Mouse (Mus musculus): ENCODE results near the gene Man1b1.

The Man1b1 gene

DNA sequence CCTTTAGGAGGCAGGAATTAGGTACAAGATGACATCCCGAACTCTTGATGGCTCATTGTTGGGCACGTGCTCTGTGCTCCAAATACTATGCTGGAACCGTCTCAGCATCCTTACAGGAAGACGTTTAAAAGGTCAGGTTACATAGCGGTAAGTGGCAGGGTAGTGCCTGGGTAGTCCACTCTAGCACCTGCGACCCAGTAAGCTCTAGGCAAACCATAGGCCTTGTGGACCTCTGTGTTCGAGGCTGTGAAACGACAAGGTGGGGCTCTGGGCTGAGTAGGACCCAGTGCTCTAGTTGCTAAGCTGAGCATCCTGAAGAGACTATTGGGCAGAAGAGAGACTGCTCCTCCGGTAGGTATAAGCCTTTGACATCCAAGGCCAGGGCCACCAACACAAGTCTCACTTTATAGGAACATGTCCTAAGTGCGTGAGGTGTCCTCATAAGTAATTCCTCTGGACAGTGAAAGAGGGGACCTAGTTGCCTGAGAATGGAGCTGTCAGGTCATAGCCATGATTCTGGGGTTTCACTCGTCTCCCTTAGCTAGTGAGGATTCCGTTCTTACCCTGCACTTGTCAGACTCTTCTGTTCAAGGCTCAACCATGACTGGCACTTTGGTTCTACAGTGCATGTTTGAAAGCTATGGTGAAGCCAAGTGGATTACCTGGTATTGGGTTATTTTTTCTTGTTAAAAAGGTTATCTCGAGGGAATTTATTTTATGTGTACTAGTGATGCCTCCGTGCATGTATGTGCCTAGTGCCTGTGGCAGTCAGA is 26.4 kb upstream of the Man1b1 start:
- DNase-seq (ENCODE audit: low spot score in 2 of 2) = no peak

DNA sequence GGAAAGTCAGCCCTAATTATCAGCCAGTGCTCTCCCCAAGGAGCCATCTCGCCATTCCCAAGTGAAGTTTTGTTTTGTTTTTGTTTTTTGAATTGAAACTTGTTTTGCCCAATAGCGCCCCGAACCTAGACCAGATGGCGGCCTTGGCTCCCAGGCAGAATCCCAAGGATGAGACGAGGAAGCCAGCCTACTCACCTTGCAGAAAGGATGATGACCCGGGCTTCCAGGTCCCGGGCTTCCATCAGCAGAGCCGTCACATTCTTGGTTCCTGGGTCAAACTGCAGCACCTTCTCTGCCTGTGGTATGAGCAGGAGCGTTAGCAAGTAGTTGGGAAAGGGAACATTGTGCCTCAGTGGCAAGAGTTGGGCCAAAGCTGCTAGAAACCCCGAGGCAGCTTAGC is 22.0 kb upstream of the Man1b1 start:
- DNase-seq (ENCODE audit: low spot score in 2 of 2) = no peak

DNA sequence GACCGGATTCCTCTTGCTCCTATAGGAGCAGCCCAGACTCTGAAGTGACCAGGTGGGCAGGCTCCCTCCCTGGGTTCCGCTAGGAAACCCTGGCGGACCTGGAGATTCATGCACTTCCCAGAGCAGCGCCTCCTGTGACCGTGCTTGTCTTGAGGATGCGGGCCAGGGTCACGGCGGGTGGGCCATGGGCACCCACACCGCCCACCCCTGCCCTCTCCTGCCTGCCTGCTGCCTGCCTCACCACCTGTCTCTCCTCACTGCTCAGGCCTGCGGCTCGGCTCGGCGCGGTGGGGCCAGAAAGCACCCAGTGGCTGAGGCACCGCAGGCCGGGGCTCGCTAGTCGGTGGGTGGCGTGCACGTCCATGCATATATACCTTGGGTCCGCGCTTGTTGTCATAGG is 21.2 kb upstream of the Man1b1 start:
- DNase-seq (ENCODE audit: low spot score in 2 of 2) = no peak

DNA sequence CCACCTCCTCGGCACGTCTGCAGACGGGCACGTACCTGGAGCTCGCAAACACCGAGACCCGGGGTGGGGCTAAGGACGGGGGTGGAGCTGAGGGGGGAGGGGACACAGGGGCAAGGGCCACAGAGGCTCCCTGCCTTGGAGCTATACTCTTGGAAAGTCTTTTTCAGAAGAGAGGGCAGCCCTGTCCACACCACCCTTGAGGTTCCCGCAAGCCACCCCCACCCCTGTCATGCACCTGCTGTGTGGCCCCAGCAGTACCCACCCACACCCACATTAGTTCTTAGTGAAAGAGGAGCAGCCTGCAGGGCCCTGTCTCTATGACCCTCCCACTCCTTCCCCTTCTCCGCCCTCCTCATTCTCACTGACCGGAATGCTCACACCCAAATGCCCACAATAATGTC is 20.6 kb upstream of the Man1b1 start:
- no peak for DNase-seq (ENCODE audit: low spot score in 2 of 2)

DNA sequence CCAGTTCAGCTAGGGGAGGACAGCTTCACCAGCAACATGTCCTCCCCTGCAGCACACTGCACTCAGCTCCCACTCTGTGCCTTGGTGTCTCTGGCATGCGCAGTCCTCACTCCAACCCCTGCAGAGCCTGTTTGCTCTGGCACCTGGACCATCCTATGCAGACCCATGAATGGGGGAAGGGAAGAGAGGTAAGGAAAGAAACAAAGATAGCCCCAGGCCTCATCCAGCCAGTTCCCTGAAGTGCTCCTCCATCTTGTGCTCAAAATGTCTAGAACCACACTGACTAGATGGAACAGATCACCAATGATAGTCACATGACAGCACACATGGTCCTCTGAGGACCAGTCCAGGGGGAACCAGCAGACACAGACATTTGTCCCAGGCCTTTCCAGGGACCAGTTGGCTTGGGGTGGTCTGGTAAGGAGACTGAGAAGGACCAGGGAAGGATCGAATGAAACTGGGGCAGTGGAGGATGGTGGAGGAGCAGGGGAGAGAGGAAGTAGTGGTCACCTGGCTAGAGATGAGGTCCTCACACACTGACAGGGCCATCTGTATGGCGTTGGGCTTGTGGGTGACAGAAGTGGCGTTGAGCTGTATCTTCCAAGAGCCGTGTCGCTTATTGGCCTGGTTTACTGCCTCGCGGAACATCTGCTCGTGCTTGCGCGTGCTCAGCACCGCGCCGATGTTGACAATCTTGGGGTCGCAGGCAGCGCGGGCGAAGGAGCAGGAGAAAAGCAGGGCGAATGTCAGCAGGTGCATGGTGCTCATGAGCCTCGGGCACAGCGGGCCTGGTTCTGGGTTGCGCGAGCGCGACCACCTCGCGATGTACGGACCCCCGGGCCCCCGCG is 13.8 kb upstream of the Man1b1 start:
- DNase-seq (ENCODE audit: low spot score in 2 of 2) = no peak

DNA sequence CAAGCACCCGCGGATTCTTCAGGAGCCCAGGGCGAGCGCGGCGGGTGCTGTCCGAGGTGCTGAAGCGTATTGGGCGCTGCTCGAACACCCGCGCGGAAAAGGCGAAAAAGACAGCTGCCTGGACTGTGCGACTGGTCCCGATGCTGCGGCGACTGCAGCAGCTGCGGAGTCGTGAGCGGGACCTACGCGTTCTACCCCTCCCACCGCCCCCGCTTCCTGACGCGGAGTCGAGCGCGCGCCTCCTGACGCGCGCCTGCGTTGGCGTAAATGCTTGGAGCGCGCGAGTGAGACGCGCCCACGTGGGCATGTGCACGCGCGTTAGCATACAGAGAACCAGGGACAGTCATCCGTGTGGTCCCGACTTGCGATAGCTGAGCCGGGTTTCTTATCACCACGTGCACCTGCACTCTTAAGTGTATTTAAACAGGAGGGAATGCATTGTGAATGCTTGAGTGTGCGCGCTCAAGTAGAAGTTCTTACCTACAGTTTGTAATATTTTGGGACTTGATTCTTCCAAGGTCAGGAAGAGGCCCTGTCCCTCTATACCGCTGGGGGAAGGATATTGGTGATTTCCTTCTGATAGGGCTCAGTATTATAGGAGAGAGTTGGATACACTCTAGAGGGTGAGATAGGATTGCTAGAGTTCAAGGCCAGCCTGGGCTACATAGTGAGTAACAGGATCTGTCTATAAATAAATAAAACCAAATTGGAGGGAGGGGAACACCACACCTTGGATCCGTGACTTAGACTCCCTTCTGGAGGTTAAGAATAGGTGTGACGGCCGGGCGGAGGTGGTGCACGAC is 13.0 kb upstream of the Man1b1 start, which contains the start of gene Grin1:
TSS of gene Grin1 (minus strand) at position 217 of the 803 bp plus-strand sequence.
- peak in 1 of 2 experiments; percentile 54 for DNase-seq (ENCODE audit: low spot score in 2 of 2)

DNA sequence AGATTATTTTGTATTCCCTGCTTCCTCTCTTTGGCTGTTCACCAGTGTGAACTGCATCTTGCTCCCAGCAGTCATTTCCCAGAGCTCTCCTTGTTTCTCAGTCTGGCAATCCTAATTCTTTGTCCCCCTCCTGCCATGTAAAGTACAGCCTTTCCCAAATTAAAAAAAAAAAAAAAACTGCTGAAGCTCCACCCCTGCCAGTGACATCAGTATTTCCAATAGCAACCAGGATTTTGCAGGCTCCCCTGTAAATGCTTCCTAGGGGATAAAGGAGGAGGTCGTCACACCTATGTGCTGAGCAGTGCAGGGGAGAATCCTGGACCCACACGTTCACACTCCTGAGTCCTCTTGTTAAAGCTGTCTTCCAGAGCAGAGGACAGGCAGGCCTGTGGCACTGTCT is 12.1 kb upstream of the Man1b1 start:
- no peak for DNase-seq (ENCODE audit: low spot score in 2 of 2)

DNA sequence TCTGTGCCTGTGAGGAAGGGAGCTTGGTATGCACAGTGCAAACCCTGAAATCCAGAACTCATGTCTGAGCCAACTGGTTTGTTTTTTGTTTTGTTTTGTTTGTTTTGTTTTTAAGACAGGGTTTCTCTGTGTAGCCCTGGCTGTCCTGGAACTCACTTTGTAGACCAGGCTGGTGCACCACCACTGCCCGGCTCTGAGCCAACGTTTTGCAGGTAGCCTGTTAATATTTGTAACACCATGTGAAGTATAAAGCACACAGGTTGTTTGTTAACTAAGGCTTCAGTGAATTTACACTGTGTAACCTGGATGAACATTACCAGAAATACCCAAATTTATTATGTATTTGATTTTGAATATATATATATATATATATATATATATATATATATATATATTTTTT is 6.1 kb upstream of the Man1b1 start:
- no peak for DNase-seq (ENCODE audit: low spot score in 2 of 2)

DNA sequence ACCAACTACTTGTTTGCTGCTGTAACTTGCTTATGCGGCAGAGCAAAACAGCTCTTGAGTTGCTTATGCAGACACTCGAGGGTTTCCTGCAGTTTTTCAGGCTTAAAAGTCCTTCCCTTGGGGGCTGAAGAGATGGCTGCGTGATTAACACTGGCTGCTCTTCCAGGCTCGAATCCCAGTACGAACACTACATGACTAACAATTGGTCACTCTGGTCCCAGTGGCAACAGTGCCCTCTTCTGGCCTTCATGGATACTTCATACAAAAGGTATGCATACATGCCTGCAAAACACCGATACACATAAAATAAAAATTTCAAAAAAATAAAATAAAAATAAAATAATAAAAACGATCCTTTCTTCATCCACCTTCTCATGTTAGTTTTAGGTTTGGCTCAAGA is 3.7 kb upstream of the Man1b1 start:
- no peak for DNase-seq (ENCODE audit: low spot score in 2 of 2)

DNA sequence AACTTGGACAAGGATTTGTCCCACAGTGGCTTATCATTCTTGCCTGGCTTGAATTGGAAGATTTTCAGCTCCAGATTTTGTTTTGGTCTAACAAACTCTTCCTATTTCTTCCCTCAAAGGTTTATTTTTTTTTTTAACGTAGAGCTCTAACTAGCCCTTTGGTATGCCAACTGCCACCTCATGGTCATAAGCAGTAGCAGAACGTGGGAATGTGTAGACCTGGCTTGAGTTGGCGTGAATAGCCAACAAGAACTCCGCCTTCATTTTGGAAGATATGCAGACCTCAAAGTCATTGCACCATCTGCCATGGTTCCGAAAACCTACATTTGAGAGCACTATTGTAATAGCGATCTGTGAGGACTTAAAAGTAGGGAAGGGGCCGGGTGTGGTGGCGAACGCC is 668 bp upstream of the Man1b1 start:
- no peak for DNase-seq (ENCODE audit: low spot score in 2 of 2)

DNA sequence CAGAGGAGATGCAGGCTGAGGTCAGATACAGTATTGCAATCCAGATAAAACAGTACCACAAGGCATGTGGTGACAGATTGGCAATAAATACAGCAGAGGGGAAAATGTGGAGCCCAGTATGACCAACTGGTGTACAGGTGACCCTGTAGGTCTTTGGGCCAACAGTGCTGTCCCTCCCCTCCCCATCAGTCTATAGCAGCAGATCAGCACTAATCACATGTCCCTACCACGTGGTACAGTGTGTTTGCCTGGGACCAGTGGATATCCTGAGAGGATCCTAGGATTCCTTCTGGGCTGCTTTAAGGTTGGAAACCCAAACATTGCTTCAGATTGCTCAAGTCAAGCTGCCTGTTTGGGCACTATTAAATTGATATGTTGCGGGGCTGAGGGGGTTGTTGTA is 1.4 kb downstream of the Man1b1 start:
- DNase-seq (ENCODE audit: low spot score in 2 of 2) = no peak

DNA sequence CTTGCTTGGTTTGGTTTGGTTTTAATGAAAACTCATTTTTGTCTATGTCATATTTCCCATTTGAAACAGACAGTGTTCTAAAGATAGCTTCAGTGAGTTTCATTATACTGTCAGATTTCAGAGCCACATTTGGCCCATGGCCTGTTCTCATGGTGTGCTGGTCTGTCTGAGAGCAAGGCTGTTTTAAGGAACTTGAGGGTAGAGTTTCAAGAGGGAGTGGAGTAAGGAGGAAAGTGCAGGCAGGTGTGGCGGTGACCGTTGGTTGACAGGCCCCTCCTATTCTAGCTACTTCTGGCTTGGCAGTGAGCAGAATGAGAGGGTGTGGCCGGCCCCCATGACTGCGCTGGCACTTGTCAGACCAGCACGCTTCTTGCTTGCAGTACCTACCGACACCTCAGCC is 6.2 kb downstream of the Man1b1 start:
- no peak for DNase-seq (ENCODE audit: low spot score in 2 of 2)

DNA sequence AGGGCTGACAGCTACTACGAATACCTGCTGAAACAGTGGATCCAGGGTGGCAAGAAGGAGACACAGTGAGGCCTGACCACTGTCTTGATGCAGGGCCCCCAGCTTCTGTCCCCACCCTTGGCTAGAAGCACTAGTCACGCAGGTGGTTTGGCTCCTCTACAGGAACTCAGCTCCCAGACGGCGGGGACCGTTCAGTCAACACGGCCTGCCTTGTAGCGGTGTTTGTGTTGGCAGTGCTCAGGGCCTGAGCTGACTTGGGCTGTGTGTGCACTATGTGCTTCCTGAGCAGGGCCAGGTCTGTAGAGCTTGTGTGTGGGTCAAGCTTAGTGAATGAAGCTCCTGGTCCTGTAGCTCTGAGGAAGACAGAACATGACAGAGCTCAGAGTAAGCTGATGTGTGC is 16.0 kb downstream of the Man1b1 start:
- DNase-seq (ENCODE audit: low spot score in 2 of 2) = no peak

DNA sequence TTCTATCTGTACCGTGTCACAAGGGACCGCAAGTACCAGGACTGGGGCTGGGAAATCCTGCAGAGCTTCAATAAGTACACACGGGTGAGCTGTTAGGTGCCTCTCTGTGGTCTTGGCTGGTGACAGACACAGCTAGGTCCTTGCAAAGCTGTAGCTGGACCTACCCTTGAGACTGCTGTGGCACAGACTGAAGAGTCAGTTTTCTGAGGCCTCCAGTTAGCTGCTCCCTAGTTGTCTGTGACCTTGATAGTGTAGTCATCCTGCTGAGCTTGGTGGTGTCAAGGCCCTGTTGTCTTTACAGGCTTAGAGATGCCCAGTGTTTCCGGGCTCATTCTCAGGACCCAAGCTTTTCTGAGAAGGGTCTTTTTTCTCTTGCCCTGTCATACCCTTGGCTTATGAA is 17.4 kb downstream of the Man1b1 start:
- DNase-seq (ENCODE audit: low spot score in 2 of 2) = no peak

DNA sequence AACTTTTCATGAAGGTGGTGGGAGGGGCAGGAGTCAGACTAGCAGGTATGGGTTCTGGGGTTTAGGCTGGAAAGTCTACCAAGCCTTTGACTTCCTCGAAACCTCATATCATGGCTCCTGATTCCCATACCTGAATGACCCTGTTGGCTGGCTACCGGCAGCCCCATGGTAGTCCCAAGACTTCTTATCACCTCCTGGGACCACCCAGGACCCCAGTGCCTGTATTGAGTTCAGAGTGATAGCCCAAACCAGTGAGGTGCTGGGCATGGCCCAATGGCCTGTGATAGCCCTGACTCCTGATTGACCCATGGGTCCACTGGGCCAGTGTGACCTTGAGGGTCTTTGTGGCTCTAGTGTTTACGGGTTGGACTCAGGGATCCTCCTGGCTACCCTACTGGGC is 18.6 kb downstream of the Man1b1 start:
- no peak for DNase-seq (ENCODE audit: low spot score in 2 of 2)

DNA sequence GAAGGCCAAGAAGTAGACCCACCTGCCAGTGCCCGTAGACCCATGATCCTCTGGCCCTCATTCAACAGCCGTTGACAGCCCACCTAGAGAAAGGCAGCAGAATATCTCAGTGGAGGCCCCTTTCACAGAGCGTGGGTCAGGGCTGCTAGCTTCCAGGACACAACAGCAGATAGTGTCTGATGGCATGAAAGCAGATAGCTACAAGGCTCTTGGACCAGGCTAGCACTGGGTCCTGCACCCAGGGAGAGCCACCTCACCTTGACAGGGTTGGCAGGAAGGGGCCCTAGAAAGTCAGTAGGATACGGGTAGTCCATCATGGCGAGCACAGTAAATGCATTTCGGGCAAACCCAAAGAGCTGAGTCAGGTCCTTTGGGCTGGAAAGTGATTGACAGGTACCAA is 22.1 kb downstream of the Man1b1 start:
- DNase-seq (ENCODE audit: low spot score in 2 of 2) = no peak

DNA sequence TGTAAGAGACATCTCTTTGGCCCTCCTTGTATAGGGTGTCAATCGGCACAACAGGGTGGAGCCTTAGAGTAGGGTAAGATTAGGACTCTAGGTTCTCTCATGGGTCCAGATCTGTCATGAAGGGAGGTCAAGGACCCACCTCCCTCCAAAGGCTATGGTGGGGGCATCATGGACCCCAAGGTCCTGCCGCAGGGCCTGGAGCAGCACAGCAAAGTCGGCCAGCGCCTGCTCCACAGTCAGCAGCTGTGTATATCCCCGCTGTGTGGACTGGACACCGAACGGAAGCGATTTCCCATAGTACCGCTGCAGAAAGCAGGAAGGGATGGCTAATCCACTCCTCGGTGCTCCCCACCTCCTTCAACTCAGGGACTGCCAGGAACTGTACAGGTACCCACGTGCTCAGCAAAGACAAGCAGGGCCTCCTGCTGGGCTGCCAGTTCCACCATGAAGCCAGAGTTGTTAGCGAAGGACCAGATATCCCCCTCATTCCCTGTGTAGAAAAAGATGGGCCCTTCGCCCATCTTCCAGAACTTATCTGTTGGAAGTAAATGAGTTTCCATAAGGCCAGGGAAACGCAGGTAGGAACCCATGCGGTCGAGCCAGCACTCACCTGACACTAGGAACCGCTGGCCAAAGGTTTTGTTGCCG is 23.4 kb downstream of the Man1b1 start:
- DNase-seq (ENCODE audit: low spot score in 2 of 2) = no peak

DNA sequence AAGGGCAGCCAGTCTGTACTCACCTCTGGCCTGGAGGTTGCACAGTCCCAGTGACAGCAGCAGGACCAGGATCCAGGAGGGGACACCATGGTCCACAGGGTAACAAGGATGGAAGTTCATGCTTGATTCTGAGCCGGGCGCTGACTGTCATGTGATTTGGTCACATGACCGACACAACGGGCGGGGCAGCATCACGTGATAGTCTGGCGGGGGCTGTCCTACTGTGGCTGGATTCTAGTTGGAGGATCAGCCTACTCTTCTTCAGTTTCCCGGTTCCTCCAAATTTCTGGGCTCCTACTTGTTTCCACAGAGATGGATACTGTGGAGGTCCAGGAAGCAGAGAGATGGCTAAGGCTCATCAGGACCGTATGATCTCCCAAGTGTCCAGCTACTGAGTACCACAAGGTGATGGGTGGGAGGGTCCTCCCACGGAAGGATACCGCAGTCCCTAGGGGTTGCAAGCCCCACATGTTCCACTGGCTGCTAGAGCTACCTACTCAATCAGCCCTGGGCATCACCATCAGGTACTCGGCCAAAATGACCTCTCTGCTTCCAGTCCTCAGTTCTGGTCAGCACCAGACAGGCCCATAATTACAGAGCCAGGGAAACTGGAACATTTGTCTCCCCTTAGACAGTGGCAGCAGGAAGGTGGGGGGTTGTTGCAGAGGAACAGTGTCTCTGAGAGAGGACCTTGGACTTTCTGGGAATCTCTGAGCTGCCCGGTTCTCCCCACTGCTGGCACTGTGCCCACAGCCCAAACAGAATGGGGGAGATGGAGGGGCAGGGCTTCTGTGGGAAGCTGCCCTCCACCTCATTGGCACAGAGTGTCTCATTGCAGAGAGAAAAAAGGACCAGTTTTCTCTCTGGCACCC is 24.3 kb downstream of the Man1b1 start, which contains the start of gene Dpp7:
TSS of gene Dpp7 (minus strand) at position 152 of the 872 bp plus-strand sequence.
- peak; percentile 56 to 69 for DNase-seq (ENCODE audit: low spot score in 2 of 2)

DNA sequence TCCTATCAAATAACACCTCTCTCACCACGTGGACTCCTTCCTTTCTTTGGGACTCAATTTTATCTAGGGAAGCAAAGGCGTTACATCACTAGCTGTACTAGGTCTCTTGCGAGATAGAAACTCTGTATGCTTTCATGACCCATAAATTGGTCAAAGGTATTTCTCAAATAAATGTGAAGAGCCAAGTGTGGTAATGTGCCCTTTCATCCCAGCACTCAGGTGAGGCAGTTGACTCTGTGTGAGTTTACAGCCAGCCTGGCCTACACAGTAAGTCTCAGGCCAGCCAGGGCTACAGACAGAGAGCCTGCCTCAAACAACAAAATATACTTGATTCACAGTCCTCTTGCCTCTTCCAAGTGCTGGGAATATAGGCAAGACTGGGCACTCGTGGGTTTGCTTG is 27.7 kb downstream of the Man1b1 start:
- DNase-seq (ENCODE audit: low spot score in 2 of 2) = no peak

DNA sequence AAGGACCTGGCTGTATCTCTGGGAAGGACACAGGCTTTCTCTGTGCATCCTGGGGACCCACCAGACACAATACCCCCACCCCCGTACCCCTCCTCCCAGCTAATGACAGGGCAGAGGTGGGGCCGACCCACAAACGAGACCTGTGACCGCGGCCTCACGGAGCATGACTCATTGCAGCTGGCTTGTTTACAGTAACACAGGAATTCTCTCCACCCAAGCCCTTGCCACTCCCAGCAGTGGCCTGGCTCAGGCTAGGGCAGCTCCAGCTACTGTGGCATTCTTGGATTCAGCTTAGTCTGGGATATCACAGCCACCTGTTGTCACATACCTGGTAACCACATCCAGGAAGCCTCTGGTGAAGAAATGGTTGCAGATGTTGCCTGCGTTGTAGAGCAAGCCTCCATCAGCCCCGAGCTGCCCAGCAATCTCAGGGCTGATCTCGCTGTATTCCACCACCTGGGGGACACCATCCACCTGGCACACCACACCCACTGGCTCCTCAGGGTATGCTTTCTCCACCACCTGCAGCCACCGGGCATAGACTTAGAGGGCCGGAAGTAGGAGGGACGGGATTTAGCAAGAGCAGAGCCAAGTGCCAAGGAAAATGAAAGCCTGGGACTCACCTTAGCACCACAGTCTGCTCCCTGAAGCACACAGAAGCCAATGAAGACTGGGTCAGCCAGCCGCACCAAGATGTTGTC is 31.5 kb downstream of the Man1b1 start:
- peak in 1 of 2 experiments; percentile 56 for DNase-seq (ENCODE audit: low spot score in 2 of 2)

All from urinary bladder, adult 18-20 months (tissue).